Mouse (Mus musculus): ENCODE measurements around the gene Btbd17. TPM values are rescaled to one million over a fixed set of nuclear protein-coding genes. Genes with fewer than 3 reads are reported as not detected.

Btbd17 gene
- total RNA-seq (2014; fragmentation: Nextera tagmentation) (not detected in 2 replicates), total RNA-seq (2017) (not detected in 2 replicates)

- ATAC-seq (replicated peaks; ENCODE audit: low FRiP score, low TSS enrichment, poor library complexity, severe bottlenecking) = no peak
Measured at GRCm38 (mm10) chr11:114795848-114796322, at the start of gene Btbd17. TSS of gene Btbd17 (minus strand) at chr11:114795945.

GRCm38 (mm10) chr11:114844464-114845220, 48.9 kb upstream of the Btbd17 start:
- ATAC-seq (replicated peaks; ENCODE audit: low FRiP score, low TSS enrichment, poor library complexity, severe bottlenecking) = no peak

DNA sequence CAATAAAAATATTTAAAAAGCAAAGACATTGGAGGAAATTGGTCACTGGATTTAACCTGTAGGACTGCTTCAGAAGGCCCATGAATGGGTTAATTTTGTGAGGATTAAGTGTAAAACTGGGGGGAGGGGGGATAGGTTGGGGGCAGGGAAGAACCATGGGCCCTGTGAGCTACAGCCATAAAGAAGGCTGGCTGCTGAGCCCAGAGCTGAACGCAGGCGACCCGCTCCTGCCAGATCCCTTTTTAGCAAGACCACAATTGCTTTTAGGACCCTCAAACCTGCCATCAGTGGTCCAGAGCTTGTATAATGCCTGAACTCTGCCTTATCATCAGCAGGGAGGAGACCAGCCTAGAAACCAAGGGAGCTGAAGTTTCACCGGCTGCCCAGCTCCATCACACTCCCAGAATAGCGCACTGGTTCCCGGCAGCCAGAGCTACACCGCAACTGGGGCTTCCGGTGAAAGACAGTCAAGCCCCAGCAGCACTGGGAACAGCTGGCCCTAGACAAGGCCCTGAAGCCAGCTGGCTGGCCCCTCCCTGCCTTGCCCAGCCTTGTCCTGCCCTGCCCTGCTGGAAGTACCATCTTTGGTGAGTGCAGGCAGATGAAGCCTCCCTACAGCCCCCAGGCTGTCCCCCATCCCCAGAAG, 48.2 kb upstream of the Btbd17 start:
- ATAC-seq (replicated peaks; ENCODE audit: low FRiP score, low TSS enrichment, poor library complexity, severe bottlenecking) = 0 out of 2 replicates have a peak, but pooled peaks have one; percentile 11

DNA sequence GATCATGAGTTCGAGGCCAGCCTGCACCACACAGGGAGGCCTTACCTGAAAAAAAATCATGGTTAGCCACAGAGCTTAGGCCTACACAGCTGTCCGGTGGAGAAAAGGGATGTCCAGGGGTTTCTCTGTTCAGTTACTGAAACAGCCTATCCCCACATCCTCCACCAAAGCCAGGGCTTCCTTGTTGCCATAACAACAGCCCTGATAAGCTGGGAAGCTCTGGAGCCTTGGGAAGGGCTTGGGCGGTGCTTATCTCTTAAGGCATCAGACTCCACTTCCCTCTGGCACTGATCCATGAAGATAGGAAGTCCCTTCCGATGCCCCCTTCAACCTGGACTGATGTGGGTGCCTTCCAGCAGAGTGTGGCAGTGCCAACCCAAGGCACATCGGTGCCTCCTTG, 37.4 kb upstream of the Btbd17 start:
- ATAC-seq (replicated peaks; ENCODE audit: low FRiP score, low TSS enrichment, poor library complexity, severe bottlenecking) = no peak

- ATAC-seq (replicated peaks; ENCODE audit: low FRiP score, low TSS enrichment, poor library complexity, severe bottlenecking) = no peak
Measured at GRCm38 (mm10) chr11:114830433-114830773, 34.7 kb upstream of the Btbd17 start.

GRCm38 (mm10) chr11:114829499-114830432, 34.0 kb upstream of the Btbd17 start:
- peak; percentile 72 for ATAC-seq (replicated peaks; ENCODE audit: low FRiP score, low TSS enrichment, poor library complexity, severe bottlenecking)

- ATAC-seq (replicated peaks; ENCODE audit: low FRiP score, low TSS enrichment, poor library complexity, severe bottlenecking) = peak; percentile 72
Measured at GRCm38 (mm10) chr11:114826686-114827085, 30.9 kb upstream of the Btbd17 start.

DNA sequence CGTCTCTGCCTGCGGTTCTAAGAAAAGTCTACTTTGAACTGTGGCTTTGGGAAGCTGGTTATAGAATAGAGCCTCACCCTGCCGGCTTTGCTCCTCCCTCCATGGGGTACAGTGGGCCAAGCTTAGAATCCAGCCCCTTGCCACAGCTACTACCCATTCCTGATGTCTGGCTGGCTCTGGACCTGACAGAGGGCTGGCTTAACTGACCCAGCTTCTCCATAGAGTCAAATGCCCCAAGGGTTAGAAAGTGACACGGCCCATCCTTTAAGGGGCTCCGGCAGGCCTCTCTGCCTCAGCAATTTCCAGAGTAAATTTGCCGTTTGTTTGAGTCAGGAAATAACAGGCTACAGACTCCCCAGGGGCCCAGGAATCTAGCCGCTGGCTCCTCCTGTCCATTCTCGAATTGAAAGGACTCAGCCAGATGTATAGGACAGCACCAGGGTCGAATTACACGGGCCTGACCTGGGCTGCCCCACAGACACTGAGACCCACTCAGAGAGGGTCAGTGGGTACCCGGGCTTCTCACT, 27.5 kb upstream of the Btbd17 start:
- ATAC-seq (replicated peaks; ENCODE audit: low FRiP score, low TSS enrichment, poor library complexity, severe bottlenecking) = no peak

DNA sequence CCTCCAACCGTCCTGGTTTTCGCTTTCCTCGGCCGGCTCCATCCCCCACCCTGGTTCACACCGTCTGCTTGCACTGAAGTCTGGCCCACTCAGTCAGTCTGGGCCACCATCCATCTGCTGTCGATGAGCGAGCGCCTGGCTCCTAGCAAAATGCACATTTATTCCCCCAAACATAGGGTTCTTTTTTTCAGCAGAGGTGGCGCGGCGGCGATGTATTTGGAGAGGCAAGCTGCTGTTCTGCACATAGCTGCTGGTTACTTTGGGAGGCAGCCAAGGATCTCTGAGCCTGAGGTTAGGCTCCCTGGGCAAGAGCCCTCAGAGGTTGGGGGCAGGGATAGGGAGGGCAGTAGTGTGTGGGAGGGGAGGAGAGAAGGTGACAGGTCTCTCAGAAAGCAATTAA, 27.0 kb upstream of the Btbd17 start:
- no peak for ATAC-seq (replicated peaks; ENCODE audit: low FRiP score, low TSS enrichment, poor library complexity, severe bottlenecking)

GRCm38 (mm10) chr11:114821325-114821724, 25.6 kb upstream of the Btbd17 start:
- ATAC-seq (replicated peaks; ENCODE audit: low FRiP score, low TSS enrichment, poor library complexity, severe bottlenecking) = no peak

DNA sequence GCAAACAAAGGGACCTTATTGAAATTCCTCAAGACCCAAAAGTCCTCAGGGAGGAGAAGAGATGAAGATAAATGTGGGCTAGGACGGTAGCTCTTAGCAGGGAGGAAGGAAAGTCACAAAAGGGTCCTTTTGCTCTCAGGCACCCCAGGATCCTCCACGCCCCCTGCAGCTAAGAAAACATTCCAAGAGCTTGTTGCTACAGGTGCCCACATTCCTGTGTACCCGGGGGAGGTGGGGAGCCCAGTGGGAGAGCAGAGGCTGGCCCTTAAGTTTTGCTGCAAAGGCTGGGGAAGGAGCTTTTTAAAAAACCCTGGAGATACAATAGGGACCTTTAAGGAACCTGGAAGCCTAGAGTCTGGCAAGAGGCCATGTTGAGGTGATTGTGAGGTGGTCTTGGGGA, 24.7 kb upstream of the Btbd17 start:
- ATAC-seq (replicated peaks; ENCODE audit: low FRiP score, low TSS enrichment, poor library complexity, severe bottlenecking) = no peak

DNA sequence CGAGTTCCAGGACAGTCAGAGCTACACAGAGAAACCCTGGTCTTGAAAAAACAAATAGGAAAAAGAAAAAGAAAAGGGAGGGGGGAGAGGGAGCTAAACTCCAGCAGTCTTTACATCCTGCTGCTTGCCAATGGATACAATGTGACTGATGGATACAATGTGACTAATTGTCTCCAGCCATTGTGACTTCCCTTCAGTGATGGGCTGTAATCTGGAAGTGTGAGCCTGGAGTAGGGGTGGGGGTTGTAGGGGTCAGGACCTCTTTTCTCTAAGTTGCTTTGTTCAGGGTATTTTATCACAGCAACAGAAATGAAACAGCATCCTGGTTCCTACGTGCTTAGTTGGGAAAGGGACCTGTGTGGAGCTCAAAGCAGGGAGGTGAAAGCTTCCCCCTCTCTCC, 23.4 kb upstream of the Btbd17 start:
- ATAC-seq (replicated peaks; ENCODE audit: low FRiP score, low TSS enrichment, poor library complexity, severe bottlenecking) = no peak

GRCm38 (mm10) chr11:114818185-114818584, 22.4 kb upstream of the Btbd17 start:
- ATAC-seq (replicated peaks; ENCODE audit: low FRiP score, low TSS enrichment, poor library complexity, severe bottlenecking) = no peak

DNA sequence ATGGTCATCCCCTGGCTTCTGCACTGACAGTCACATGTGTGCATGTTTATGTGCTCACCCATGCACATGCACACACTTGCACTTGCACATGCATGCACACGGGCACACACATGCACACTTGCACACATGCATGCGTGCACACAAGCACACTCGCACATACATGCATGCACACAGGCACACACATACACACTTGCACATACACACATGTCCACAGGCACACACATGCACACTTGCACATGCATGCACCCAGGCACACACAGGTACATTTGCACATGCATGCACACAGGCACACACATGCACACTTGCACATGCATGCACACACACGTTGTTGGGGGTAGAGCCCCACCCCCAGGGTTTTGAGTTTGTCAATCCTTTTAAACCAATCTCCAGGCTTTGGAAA, 21.2 kb upstream of the Btbd17 start:
- no peak for ATAC-seq (replicated peaks; ENCODE audit: low FRiP score, low TSS enrichment, poor library complexity, severe bottlenecking)

- ATAC-seq (replicated peaks; ENCODE audit: low FRiP score, low TSS enrichment, poor library complexity, severe bottlenecking) = no peak
Measured at GRCm38 (mm10) chr11:114814873-114815592, 19.3 kb upstream of the Btbd17 start.

- ATAC-seq (replicated peaks; ENCODE audit: low FRiP score, low TSS enrichment, poor library complexity, severe bottlenecking) = peak; percentile 80
Measured at GRCm38 (mm10) chr11:114812731-114813240, 17.0 kb upstream of the Btbd17 start.

DNA sequence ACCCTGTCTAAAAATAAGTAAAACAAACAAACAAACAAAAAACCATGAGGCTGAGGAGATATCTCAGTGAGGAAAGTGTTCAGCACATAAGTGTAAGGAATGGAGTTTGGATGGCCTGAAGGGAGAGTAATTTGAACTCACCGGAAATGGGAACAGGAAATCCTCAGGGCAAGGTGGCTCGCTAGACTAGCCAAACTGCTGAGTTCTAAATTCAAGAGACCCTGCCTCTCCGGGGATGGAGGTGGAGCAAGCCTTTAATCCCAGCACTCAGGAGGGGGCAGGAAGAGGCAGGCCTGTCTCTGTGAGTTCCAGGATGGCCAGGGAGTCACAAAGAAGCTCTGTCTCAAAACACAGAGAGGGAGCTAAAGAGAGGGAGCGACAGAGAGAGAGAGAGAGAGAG, 14.6 kb upstream of the Btbd17 start:
- ATAC-seq (replicated peaks; ENCODE audit: low FRiP score, low TSS enrichment, poor library complexity, severe bottlenecking) = no peak

DNA sequence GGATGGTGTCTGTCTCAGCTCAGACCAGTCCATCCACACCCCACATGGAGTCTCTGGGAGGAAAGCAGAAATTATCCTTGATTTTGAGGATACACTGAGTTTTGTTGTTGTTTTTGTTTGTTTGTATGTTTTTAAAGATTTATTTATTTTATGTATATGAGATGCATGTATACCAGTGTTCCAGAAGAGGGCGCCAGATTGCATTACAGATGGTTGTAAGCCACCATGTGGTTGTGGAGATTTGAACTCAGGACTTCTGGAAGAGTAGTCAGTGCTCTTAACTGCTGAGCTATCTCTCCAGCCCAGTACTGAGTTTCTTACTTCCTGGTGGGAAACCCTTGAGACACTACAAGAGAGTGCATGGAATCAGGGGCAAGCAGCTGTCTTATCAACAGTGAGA, 13.6 kb upstream of the Btbd17 start:
- ATAC-seq (replicated peaks; ENCODE audit: low FRiP score, low TSS enrichment, poor library complexity, severe bottlenecking) = no peak

Data from megakaryocyte-erythroid progenitor cell, adult 5-6 weeks (primary cell).